Mouse (Mus musculus) embryonic fibroblast, embryonic 13.5 days (primary cell): ENCODE measurements at regions not wholly inside any gene's neighbourhood (a gene's known extent, or its start where the extent isn't known, plus 50 kb on each side); places are given as distances from the start of the nearest gene placed in this dataset.

Experiments used
- H3K27ac ChIP-seq: 2 replicates; pipeline ENCODE4 v1.5.1; 2012; ENCODE audit warnings: low read length, control low read depth, inconsistent platforms; ENCODE audit not compliant: insufficient read depth
- H3K4me1 ChIP-seq: 2 replicates; pipeline ENCODE4 v1.6.1; 2011; ENCODE audit warnings: low read length; ENCODE audit not compliant: control insufficient read depth, insufficient read depth
- H3K4me3 ChIP-seq: 2 replicates; pipeline ENCODE4 v1.5.1; 2011; ENCODE audit warnings: mild to moderate bottlenecking, control low read depth, low read length; ENCODE audit not compliant: insufficient read depth
- CTCF ChIP-seq: IDR thresholded peaks from 2 replicates; pipeline ENCODE4 v1.5.1; 2011; ENCODE audit warnings: mild to moderate bottlenecking, control low read depth, low read length, moderate library complexity, borderline replicate concordance; ENCODE audit not compliant: insufficient read depth
- POLR2A ChIP-seq: IDR thresholded peaks from 2 replicates; pipeline ENCODE4 v1.6.1; 2011; ENCODE audit warnings: low read depth, mild to moderate bottlenecking, control low read depth, low read length, moderate library complexity

GRCm38 (mm10) chr1:73770631-73771030 lies 353.6 kb downstream of the Tns1 start:
- H3K4me3 ChIP-seq: no peak overlapping the region
- no peaks in the 10 kb centered on the region for H3K4me1 ChIP-seq
- H3K27ac ChIP-seq: no peak overlapping the region
- TF ChIP-seq CTCF: no peak
- TF ChIP-seq POLR2A: no peak

GRCm38 (mm10) chr1:73764611-73765333 lies 359.5 kb downstream of the Tns1 start:
- no peak overlapping the region for H3K27ac ChIP-seq

GRCm38 (mm10) chr1:73758110-73759061 lies 365.9 kb downstream of the Tns1 start:
- TF ChIP-seq POLR2A: no peak
- TF ChIP-seq CTCF: no peak
- Histone ChIP-seq H3K27ac (no peak overlapping the region), H3K4me3 (no peak overlapping the region), H3K4me1 (no peaks in the 10 kb centered on the region)

More at GRCm38 (mm10) chr1:73764611-73765333, 359.5 kb downstream of the Tns1 start:
- TF ChIP-seq POLR2A (no peak), CTCF (no peak)
- Histone ChIP-seq H3K4me1 (no peaks in the 10 kb centered on the region), H3K4me3 (no peak overlapping the region)

GRCm38 (mm10) chr1:73755791-73756190 lies 368.5 kb downstream of the Tns1 start:
- H3K27ac ChIP-seq: no peak overlapping the region
- TF ChIP-seq POLR2A (no peak), CTCF (no peak)
- no peaks in the 10 kb centered on the region for H3K4me1 ChIP-seq
- H3K4me3 ChIP-seq: no peak overlapping the region

GRCm38 (mm10) chr1:73754928-73755327 lies 369.3 kb downstream of the Tns1 start:
- H3K4me1 ChIP-seq: no peaks in the 10 kb centered on the region
- TF ChIP-seq POLR2A (no peak), CTCF (no peak)
- H3K27ac ChIP-seq: no peak overlapping the region
- H3K4me3 ChIP-seq: no peak overlapping the region

- TF ChIP-seq CTCF (no peak), POLR2A (no peak)
- no peak overlapping the region for H3K4me3 ChIP-seq
- H3K4me1 ChIP-seq: no peaks in the 10 kb centered on the region
- no peak overlapping the region for H3K27ac ChIP-seq
Measured at GRCm38 (mm10) chr1:73753157-73753556, 371.1 kb downstream of the Tns1 start.

- Histone ChIP-seq H3K27ac (no peak overlapping the region), H3K4me3 (no peak overlapping the region), H3K4me1 (no peaks in the 10 kb centered on the region)
- TF ChIP-seq POLR2A (no peak), CTCF (no peak)
Measured at GRCm38 (mm10) chr1:73748702-73749101, 375.5 kb downstream of the Tns1 start.

GRCm38 (mm10) chr1:73744555-73745234 lies 379.6 kb downstream of the Tns1 start:
- TF ChIP-seq POLR2A (no peak), CTCF (no peak)
- Histone ChIP-seq H3K27ac (no peak overlapping the region), H3K4me1 (no peaks in the 10 kb centered on the region), H3K4me3 (no peak overlapping the region)

- TF ChIP-seq CTCF (no peak), POLR2A (no peak)
- Histone ChIP-seq H3K27ac (no peak overlapping the region), H3K4me3 (no peak overlapping the region)
Measured at GRCm38 (mm10) chr1:73743737-73744554, 380.3 kb downstream of the Tns1 start.

More at GRCm38 (mm10) chr1:73743737-73744554, 380.3 kb downstream of the Tns1 start:
- H3K4me1 ChIP-seq: no peaks in the 10 kb centered on the region
